Mouse (Mus musculus): ENCODE measurements around the gene Vars2. TPM values are rescaled to one million over a fixed set of nuclear protein-coding genes. Genes with fewer than 3 reads are reported as not detected.

The Vars2 gene
- total RNA-seq, 4 experiments from 2014 or later = 30.9 to 60.3 (median 45.3) TPM

GRCm38 (mm10) chr17:35692368-35692767, 25.0 kb upstream of the Vars2 start:
- DNase-seq = no peak

- DNase-seq = no peak
These were observed 24.4 kb upstream of the Vars2 start for GRCm38 (mm10) chr17:35691811-35692210.

DNA sequence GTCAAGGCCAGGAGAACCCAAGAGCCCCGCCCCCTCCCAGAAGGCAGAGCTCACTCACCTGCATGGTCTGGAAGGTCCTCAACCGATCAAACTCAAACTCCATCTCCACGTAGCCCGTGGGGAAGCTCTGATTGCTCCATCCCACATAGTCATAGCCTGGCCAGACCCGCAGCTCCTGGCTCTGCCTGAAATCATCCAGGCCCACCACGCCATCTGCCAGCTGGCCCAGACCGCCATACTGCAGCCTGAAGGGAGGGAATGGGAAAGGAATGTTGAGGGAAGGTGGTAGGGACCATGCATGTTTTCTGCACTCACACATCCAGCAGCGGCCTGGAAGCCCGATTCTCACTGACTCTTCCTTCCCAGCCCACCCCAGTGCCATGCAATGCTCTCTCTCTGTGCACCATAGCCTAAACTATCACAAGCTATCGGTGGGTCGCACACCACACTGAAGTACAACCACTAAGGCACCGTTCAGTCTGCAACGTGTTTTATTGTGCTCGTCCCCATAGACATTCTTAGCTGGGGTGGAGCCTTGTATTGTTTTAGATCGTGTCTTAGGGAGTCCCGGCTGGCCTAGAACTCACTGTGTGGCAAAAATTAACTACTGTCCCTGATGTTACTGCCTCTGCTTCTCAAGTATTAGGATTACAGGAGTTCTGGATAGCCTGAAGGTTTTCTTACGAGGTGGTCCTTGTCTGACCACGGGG, 22.7 kb upstream of the Vars2 start:
- DNase-seq = no peak

GRCm38 (mm10) chr17:35688347-35689175, 21.2 kb upstream of the Vars2 start:
- DNase-seq = no peak

DNA sequence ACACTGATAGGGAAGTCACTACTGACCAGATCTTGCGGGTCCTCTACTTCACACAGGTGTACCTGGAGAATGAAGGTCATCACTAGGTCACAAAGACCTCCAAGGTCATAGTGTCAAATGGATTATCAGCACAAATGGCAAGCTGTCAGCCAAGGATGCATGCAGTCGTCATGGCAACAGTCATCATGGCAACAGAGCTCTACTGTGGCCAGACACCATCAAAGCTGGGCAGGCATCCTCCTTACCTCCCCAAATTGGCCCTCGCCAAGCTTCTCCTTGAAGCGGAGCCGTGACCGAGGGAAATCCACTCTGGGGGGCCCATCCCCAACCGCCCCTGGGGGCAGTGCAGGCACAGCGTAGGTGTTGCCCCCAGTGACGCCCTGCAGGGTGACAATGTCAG, 17.7 kb upstream of the Vars2 start:
- no peak for DNase-seq

DNA sequence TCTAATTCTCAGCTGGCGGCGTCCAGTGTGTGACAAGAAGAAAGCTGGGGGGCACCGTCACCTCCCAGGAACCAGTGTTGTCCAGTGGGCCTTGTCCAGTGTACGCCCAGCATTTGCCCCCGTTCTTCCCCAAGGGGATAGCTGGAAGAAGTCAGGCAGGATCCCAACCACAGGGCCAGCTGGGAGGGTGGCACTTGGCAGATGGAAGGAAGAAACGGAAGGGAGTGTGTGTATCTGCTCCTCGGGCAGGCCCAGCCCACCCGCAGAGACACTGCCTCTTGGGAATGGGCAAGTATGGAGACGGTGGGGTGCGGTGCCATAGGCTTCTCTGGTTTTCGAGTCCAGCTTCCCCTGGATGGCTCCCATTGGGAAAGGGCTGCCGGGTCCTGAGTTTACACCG, 14.6 kb upstream of the Vars2 start:
- no peak for DNase-seq

DNA sequence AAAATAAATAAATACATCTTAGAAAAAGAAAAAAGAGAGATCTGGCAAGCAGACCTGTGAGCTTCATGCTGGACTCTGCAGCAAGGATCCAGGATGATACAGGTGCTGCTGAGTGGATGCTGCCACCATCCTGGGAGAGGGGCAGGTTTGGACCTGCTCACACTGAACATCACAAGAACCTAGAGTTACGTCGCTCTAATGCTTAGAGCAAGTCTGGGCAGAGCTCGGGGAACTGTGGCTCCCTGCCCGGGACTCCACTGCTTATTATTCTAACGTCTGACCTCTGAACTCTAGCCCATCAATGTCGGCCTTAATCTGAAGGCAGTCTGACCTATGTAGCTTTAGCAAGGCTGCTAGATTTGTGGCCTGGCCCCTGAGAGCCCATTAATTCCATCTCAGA, 13.2 kb upstream of the Vars2 start:
- DNase-seq = no peak

DNA sequence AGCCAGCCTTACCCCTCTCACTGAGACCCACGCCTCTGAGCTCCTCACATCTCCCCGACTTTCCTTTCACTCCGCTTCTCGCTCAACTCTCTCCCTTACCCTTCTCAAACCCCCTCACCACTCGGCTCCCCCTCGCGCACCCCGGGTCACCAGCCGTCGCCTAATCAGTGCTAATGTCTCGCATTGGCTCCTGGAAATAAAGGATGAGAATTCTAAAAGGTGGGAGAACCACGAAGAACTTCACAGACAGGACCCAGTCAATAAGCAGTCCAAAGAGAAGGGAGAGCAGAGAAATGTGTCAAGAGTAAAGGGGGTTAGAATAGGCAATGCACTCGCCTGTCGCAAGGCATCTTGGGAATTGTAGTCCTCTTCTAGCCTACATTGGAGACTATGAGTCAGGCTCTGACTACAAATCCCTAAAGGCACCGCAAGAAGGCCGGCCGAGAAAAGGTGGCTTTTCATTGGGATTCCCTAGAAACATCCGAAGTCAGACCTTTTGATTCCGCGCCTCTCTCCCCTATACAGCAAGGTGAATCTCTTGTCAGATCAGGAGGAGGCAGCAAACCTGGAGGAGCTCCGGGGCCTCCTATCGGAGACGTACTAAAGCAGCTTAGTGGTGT, 6.1 kb upstream of the Vars2 start, which contains the start of gene Gtf2h4:
Gene Gtf2h4, minus strand, starts transcription at position 324 of the 620 bp plus-strand sequence.
- DNase-seq = peak; percentile 89

GRCm38 (mm10) chr17:35672527-35672926, 5.1 kb upstream of the Vars2 start:
- no peak for DNase-seq

- DNase-seq = no peak
These were observed 4.5 kb upstream of the Vars2 start for GRCm38 (mm10) chr17:35671846-35672245.

GRCm38 (mm10) chr17:35669731-35670130, 2.3 kb upstream of the Vars2 start:
- no peak for DNase-seq

- no peak for DNase-seq
These were observed 538 bp downstream of the Vars2 start for GRCm38 (mm10) chr17:35666851-35667256.

DNA sequence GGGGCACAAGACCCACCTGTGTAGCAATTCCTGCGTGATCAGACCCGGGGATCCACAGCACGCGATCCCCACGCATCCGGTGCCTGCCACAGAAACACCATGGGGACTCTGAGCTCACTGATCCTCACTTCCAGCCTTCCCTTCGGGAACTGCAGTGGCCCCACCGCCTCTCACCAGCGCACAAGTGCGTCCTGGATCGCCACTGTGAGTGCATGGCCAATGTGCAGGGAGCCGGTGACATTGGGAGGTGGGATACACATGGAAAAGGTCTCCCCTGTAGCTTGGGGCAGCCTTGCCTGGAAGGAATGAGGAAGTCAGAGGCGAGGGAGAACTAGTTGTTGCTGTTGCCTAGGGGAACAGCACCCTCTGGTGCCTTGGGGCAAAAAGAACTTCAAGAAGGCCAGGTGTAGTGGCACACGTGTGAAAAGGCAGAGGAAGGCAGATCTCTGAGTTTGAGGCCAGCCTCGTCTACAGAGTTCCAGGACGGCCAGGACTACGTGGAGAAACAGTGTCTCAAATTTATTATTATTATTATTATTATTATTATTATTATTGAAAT, 1.4 kb downstream of the Vars2 start:
- DNase-seq = no peak

DNA sequence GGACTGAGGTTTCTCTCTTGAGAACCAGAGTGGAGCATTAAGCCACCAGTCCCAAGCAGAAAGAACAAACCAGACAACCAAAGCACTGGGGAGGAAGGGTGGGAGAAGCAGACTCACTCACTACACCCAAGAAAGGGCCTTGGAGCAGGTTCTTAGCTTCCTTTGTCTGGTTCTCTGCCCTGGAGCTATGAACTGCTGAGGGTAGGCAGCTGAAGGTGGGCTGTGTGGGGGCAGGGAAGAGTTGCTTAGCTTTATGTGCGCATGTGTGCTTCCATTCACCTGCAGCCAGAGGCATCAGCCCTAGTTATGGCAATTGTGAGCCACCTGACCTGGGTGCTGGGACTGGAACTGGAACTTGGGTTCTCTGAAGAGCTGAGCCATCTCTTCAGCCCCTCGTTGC, 14.3 kb downstream of the Vars2 start:
- no peak for DNase-seq

DNA sequence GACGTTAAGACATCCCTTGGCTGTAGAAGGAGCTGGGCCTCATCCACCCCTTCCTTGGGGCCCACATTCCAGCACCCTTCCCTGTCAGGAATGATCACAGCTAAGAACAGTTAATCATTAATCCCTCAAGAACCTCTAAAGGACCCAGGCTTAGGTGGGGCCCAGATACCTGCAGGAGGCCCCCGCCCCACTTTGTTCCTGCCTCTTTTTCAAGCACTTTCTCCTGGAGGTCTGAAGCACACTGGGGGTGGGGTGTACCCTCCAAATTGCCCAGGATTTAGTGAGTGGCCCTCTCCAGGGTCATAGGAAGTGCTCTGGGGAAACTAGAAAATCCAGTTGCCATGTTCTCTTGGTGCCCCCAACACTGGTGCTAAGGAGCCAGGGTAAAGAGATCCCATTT, 18.0 kb downstream of the Vars2 start:
- no peak for DNase-seq

DNA sequence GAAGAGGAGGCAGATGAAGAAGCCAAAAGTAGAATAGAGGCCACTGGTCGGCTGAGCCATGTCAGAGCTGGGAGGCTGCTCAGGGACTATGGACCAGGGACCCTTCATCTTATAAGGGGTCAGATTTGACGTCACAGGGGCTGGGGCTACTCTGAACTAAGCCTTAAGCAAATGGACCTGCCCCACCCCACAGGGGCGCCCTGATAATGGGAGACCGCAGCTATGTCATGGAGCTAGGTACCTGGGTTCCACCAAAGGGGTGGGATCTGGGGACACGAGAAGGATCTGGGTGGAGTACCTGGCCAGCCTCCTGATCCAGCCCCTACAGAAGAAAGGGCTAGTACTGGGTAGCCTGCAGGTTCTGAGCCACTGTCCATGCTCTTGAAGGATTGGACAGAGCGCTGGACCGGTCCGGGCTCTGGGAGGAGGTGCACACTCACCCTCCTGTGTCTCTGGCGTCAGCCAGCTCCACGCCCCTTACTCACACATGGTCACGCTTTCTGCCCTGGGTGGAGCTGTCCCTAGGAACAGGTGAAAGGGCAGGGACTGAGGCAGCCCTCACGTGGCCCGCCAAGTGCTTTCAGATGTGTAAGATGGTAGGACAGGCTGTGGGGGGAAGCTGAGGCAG, 23.7 kb downstream of the Vars2 start, which contains the start of gene Mucl3:
Gene Mucl3, minus strand, starts transcription at position 87 of the 628 bp plus-strand sequence.
- no peak for DNase-seq

DNA sequence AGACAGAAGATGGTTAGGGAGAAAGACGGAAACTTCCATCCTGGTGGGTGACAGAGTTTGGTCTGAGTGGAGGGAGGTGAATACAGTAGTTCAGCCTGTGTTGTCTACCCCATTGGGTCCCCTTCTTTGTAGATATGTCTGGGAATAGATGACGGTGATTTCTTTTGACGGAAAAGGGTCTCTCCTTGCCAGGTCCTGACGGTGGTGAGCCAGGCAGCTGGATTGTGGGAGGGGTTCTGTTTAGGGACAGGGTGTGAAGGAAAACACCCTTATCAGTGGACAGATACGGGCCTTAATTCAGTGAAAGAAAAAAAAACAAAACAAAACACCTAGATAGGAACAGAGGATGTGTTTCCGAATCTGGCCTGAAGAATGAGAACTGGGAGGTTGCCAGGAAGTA, 28.0 kb downstream of the Vars2 start:
- no peak for DNase-seq

GRCm38 (mm10) chr17:35638475-35639190, 28.8 kb downstream of the Vars2 start:
- DNase-seq = peak; percentile 29

- no peak for DNase-seq
These were observed 31.0 kb downstream of the Vars2 start for GRCm38 (mm10) chr17:35636363-35636762.

DNA sequence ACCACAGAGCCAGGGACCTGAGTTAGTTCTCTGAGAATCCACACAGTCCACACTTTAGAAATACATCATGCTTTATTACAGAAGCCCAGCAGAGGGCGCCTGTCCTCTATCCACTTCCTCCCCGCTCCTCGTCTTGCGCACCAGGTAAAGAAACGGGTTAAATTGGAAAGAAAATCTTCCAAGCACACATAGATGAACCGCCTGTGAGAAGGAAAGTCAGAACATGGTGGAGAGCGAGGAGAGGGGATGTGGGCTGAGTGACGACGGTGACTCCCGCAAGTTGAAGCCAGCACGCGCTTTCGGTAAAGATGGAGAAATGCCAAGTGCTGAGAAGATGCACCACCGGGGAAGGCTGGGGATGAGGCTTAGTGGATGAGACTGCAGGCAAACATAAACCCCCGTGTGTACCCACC, 31.7 kb downstream of the Vars2 start:
- peak; percentile 33 for DNase-seq

- DNase-seq = no peak
These were observed 32.2 kb downstream of the Vars2 start for GRCm38 (mm10) chr17:35635202-35635601.

GRCm38 (mm10) chr17:35633992-35634391, 33.4 kb downstream of the Vars2 start:
- DNase-seq = no peak

Data from adrenal gland, adult 8-10 months (tissue).